Mouse (Mus musculus): ENCODE measurements around the gene Arid1b.
A peak's percentile ranks its signal among the peaks of the same experiment; 100 is the strongest.

Gene Arid1b

GRCm38 (mm10) chr17:5248957-5249656, 255.0 kb downstream of the Arid1b start:
- DNase-seq (ENCODE audit: low spot score), result no peak

- DNase-seq (ENCODE audit: low spot score), result no peak
Measured at GRCm38 (mm10) chr17:5249681-5250180, 255.6 kb downstream of the Arid1b start.

- DNase-seq (ENCODE audit: low spot score), result peak; percentile 40
Measured at GRCm38 (mm10) chr17:5252436-5252835, 258.3 kb downstream of the Arid1b start.

GRCm38 (mm10) chr17:5254717-5255617, 260.8 kb downstream of the Arid1b start:
- DNase-seq (ENCODE audit: low spot score), result no peak

- no peak for DNase-seq (ENCODE audit: low spot score)
Measured at GRCm38 (mm10) chr17:5255618-5255933, 261.4 kb downstream of the Arid1b start.

GRCm38 (mm10) chr17:5258978-5259377, 264.8 kb downstream of the Arid1b start:
- DNase-seq (ENCODE audit: low spot score), result no peak

- no peak for DNase-seq (ENCODE audit: low spot score)
Measured at GRCm38 (mm10) chr17:5261131-5261651, 267.1 kb downstream of the Arid1b start.

- no peak for DNase-seq (ENCODE audit: low spot score)
Measured at GRCm38 (mm10) chr17:5261874-5262605, 267.9 kb downstream of the Arid1b start.

- DNase-seq (ENCODE audit: low spot score), result no peak
Measured at GRCm38 (mm10) chr17:5262788-5263187, 268.7 kb downstream of the Arid1b start.

- no peak for DNase-seq (ENCODE audit: low spot score)
Measured at GRCm38 (mm10) chr17:5264783-5265182, 270.7 kb downstream of the Arid1b start.

- no peak for DNase-seq (ENCODE audit: low spot score)
Measured at GRCm38 (mm10) chr17:5265615-5266014, 271.5 kb downstream of the Arid1b start.

- no peak for DNase-seq (ENCODE audit: low spot score)
Measured at GRCm38 (mm10) chr17:5267747-5268146, 273.6 kb downstream of the Arid1b start.

GRCm38 (mm10) chr17:5269302-5269701, 275.2 kb downstream of the Arid1b start:
- no peak for DNase-seq (ENCODE audit: low spot score)

- DNase-seq (ENCODE audit: low spot score), result no peak
Measured at GRCm38 (mm10) chr17:5269774-5270173, 275.6 kb downstream of the Arid1b start.

GRCm38 (mm10) chr17:5270823-5271222, 276.7 kb downstream of the Arid1b start:
- no peak for DNase-seq (ENCODE audit: low spot score)

- no peak for DNase-seq (ENCODE audit: low spot score)
Measured at GRCm38 (mm10) chr17:5273118-5273517, 279.0 kb downstream of the Arid1b start.

GRCm38 (mm10) chr17:5273685-5274084, 279.6 kb downstream of the Arid1b start:
- DNase-seq (ENCODE audit: low spot score), result no peak

- no peak for DNase-seq (ENCODE audit: low spot score)
Measured at GRCm38 (mm10) chr17:5274429-5274828, 280.3 kb downstream of the Arid1b start.

GRCm38 (mm10) chr17:5275749-5276148, 281.6 kb downstream of the Arid1b start:
- DNase-seq (ENCODE audit: low spot score), result no peak

GRCm38 (mm10) chr17:5277137-5277871, 283.2 kb downstream of the Arid1b start:
- DNase-seq (ENCODE audit: low spot score), result no peak

- DNase-seq (ENCODE audit: low spot score), result no peak
Measured at GRCm38 (mm10) chr17:5280499-5281053, 286.4 kb downstream of the Arid1b start.
